Mouse (Mus musculus) neural tube, embryonic 15.5 days (tissue): ENCODE data around the gene Akap7. TPM values are rescaled to one million over a fixed set of nuclear protein-coding genes. Genes with fewer than 3 reads are reported as not detected.

Source experiments
- ATAC-seq: fragments of 200-750 bp; cut with Nextera tagmentation; 2 replicates; pipeline ENCODE4 v1.8.0; 2017; ENCODE audit warnings: mild to moderate bottlenecking, moderate TSS enrichment, moderate library complexity; ENCODE audit not compliant: low FRiP score
- H3K27ac ChIP-seq: fragments of 300-500 bp; sonication (generic); replicated peaks from 2 replicates; pipeline ENCODE4 v1.5.1; 2015; ENCODE audit warnings: mild to moderate bottlenecking, inconsistent platforms
- H3K27me3 ChIP-seq: fragments of 300-500 bp; sonication (generic); replicated peaks from 2 replicates; pipeline ENCODE4 v1.6.1; 2015; ENCODE audit warnings: inconsistent platforms
- H3K36me3 ChIP-seq: fragments of 300-500 bp; sonication (generic); 2 replicates; pipeline ENCODE4 v1.6.1; 2015; ENCODE audit warnings: inconsistent platforms
- H3K4me1 ChIP-seq: fragments of 300-500 bp; sonication (generic); 2 replicates; pipeline ENCODE4 v1.6.1; 2015; ENCODE audit warnings: inconsistent platforms
- H3K4me2 ChIP-seq: fragments of 300-500 bp; sonication (generic); 2 replicates; pipeline ENCODE4 v1.6.1; 2015; ENCODE audit warnings: inconsistent platforms, mild to moderate bottlenecking, moderate library complexity
- H3K4me3 ChIP-seq: fragments of 300-500 bp; sonication (generic); replicated peaks from 2 replicates; pipeline ENCODE4 v1.5.1; 2015; ENCODE audit warnings: mild to moderate bottlenecking, inconsistent platforms
- H3K9ac ChIP-seq: fragments of 300-500 bp; sonication (generic); replicated peaks from 2 replicates; pipeline ENCODE4 v1.6.1; 2015; ENCODE audit warnings: mild to moderate bottlenecking, inconsistent platforms
- H3K9me3 ChIP-seq: fragments of 300-500 bp; sonication (generic); replicated peaks from 2 replicates; pipeline ENCODE4 v1.6.1; 2016; ENCODE audit warnings: inconsistent platforms
- WGBS: fragments of 180-500 bp; shearing (Covaris S2); methylation state at CpG from one replicate; pipeline ENCODE4 v1.1.7; 2015; ENCODE audit warnings: mixed read lengths; 5-methylcytosine and 5-hydroxymethylcytosine counted together
- polyA plus RNA-seq: library from polyadenylated mRNA; unstranded; fragments of >200 nt; fragmentation: Nextera tagmentation; extraction: Ambion mirVana; gene quantifications from 2 replicates; pipeline ENCODE4 v1.2.1, GENCODE M21; 2015

Gene Akap7
- polyA plus RNA-seq, 1 experiment from 2014 or later = 53.0 TPM

- H3K9me3 ChIP-seq = no peaks in the 10 kb centered on the region
- no peaks in the 10 kb centered on the region for H3K36me3 ChIP-seq
- no peaks in the 10 kb centered on the region for H3K27me3 ChIP-seq
- no peak overlapping the region for H3K4me3 ChIP-seq
- no peak overlapping the region for H3K27ac ChIP-seq
- 86% methylated on average over 7 of the region's 7 CpGs for WGBS
- no peak overlapping the region for H3K4me2 ChIP-seq
- H3K4me1 ChIP-seq = no peaks in the 10 kb centered on the region
- H3K9ac ChIP-seq = no peak overlapping the region
- ATAC-seq = no peak
Measured at GRCm38 (mm10) chr10:25275492-25275891, 32.2 kb downstream of the Akap7 start.

- Histone ChIP-seq H3K27me3 (no peaks in the 10 kb centered on the region), H3K9ac (no peak overlapping the region), H3K36me3 (no peaks in the 10 kb centered on the region), H3K9me3 (no peaks in the 10 kb centered on the region), H3K4me1 (no peaks in the 10 kb centered on the region), H3K27ac (no peak overlapping the region), H3K4me2 (no peak overlapping the region), H3K4me3 (no peak overlapping the region)
- ATAC-seq = no peak
- 89% methylated on average over 26 of the region's 26 CpGs for WGBS
Measured at GRCm38 (mm10) chr10:25274621-25275330, 32.9 kb downstream of the Akap7 start.

- Histone ChIP-seq H3K4me1 (no peaks in the 10 kb centered on the region), H3K36me3 (no peaks in the 10 kb centered on the region), H3K9me3 (no peaks in the 10 kb centered on the region), H3K4me2 (no peak overlapping the region), H3K27me3 (no peaks in the 10 kb centered on the region), H3K27ac (no peak overlapping the region), H3K4me3 (no peak overlapping the region), H3K9ac (no peak overlapping the region)
- 67% methylated on average over 1 of the region's 1 CpGs for WGBS
- ATAC-seq = no peak
Measured at GRCm38 (mm10) chr10:25273731-25274130, 33.9 kb downstream of the Akap7 start.

GRCm38 (mm10) chr10:25271756-25272155, 35.9 kb downstream of the Akap7 start:
- Histone ChIP-seq H3K9ac (no peak overlapping the region), H3K4me1 (no peaks in the 10 kb centered on the region), H3K27me3 (no peaks in the 10 kb centered on the region), H3K4me3 (no peak overlapping the region), H3K4me2 (no peak overlapping the region), H3K27ac (no peak overlapping the region), H3K9me3 (no peaks in the 10 kb centered on the region), H3K36me3 (no peaks in the 10 kb centered on the region)
- WGBS = 90% methylated on average over 2 of the region's 2 CpGs
- no peak for ATAC-seq

- no peaks in the 10 kb centered on the region for H3K9me3 ChIP-seq
- H3K9ac ChIP-seq = no peak overlapping the region
- H3K4me3 ChIP-seq = no peak overlapping the region
- no peak overlapping the region for H3K27ac ChIP-seq
- no peak overlapping the region for H3K4me2 ChIP-seq
- no peaks in the 10 kb centered on the region for H3K27me3 ChIP-seq
- WGBS = 80% methylated on average over 8 of the region's 8 CpGs
- H3K4me1 ChIP-seq = no peaks in the 10 kb centered on the region
- no peak for ATAC-seq
- H3K36me3 ChIP-seq = no peaks in the 10 kb centered on the region
Measured at GRCm38 (mm10) chr10:25271207-25271606, 36.5 kb downstream of the Akap7 start.

- no peak overlapping the region for H3K27ac ChIP-seq
- no peak overlapping the region for H3K4me2 ChIP-seq
- no peak overlapping the region for H3K4me3 ChIP-seq
- no peaks in the 10 kb centered on the region for H3K9me3 ChIP-seq
- H3K36me3 ChIP-seq = no peaks in the 10 kb centered on the region
- ATAC-seq = peak; percentile 87
- WGBS = 54% methylated on average over 18 of the region's 18 CpGs
- no peaks in the 10 kb centered on the region for H3K4me1 ChIP-seq
- no peaks in the 10 kb centered on the region for H3K27me3 ChIP-seq
- H3K9ac ChIP-seq = no peak overlapping the region
Measured at GRCm38 (mm10) chr10:25268476-25269351, 39.0 kb downstream of the Akap7 start.

- H3K27ac ChIP-seq = no peak overlapping the region
Measured at GRCm38 (mm10) chr10:25261176-25261575, 46.5 kb downstream of the Akap7 start.

GRCm38 (mm10) chr10:25260724-25261123, 46.9 kb downstream of the Akap7 start:
- H3K27ac ChIP-seq = no peak overlapping the region
- no peaks in the 10 kb centered on the region for H3K4me1 ChIP-seq
- H3K27me3 ChIP-seq = no peaks in the 10 kb centered on the region
- no peak for ATAC-seq
- H3K4me3 ChIP-seq = no peak overlapping the region
- H3K4me2 ChIP-seq = no peak overlapping the region
- H3K9ac ChIP-seq = no peak overlapping the region
- 93% methylated on average over 10 of the region's 10 CpGs for WGBS
- H3K36me3 ChIP-seq = no peaks in the 10 kb centered on the region
- H3K9me3 ChIP-seq = no peaks in the 10 kb centered on the region

More at GRCm38 (mm10) chr10:25261176-25261575, 46.5 kb downstream of the Akap7 start:
- Histone ChIP-seq H3K9ac (no peak overlapping the region), H3K36me3 (no peaks in the 10 kb centered on the region), H3K4me2 (no peak overlapping the region), H3K4me3 (no peak overlapping the region), H3K9me3 (no peaks in the 10 kb centered on the region), H3K27me3 (no peaks in the 10 kb centered on the region), H3K4me1 (no peaks in the 10 kb centered on the region)
- 44% methylated on average over 6 of the region's 6 CpGs for WGBS
- no peak for ATAC-seq

GRCm38 (mm10) chr10:25258171-25258570, 49.5 kb downstream of the Akap7 start:
- Histone ChIP-seq H3K27ac (no peak overlapping the region), H3K27me3 (no peaks in the 10 kb centered on the region), H3K4me1 (no peaks in the 10 kb centered on the region), H3K4me3 (no peak overlapping the region), H3K9ac (no peak overlapping the region), H3K36me3 (no peaks in the 10 kb centered on the region), H3K4me2 (no peak overlapping the region), H3K9me3 (no peaks in the 10 kb centered on the region)
- 91% methylated on average over 6 of the region's 6 CpGs for WGBS
- no peak for ATAC-seq

- no peak for ATAC-seq
- WGBS = 78% methylated on average over 5 of the region's 5 CpGs
Measured at GRCm38 (mm10) chr10:25257466-25257865, 50.2 kb downstream of the Akap7 start.

GRCm38 (mm10) chr10:25253474-25253873, 54.2 kb downstream of the Akap7 start:
- H3K9ac ChIP-seq = no peak overlapping the region
- no peak for ATAC-seq
- no peak overlapping the region for H3K27ac ChIP-seq
- no peaks in the 10 kb centered on the region for H3K9me3 ChIP-seq
- no peak overlapping the region for H3K4me2 ChIP-seq
- H3K4me3 ChIP-seq = no peak overlapping the region
- no peaks in the 10 kb centered on the region for H3K36me3 ChIP-seq
- no peaks in the 10 kb centered on the region for H3K27me3 ChIP-seq
- 83% methylated on average over 2 of the region's 2 CpGs for WGBS
- H3K4me1 ChIP-seq = no peaks in the 10 kb centered on the region

More at GRCm38 (mm10) chr10:25257466-25257865, 50.2 kb downstream of the Akap7 start:
- Histone ChIP-seq H3K9ac (no peak overlapping the region), H3K9me3 (no peaks in the 10 kb centered on the region), H3K36me3 (no peaks in the 10 kb centered on the region), H3K27ac (no peak overlapping the region), H3K4me3 (no peak overlapping the region), H3K4me1 (no peaks in the 10 kb centered on the region), H3K27me3 (no peaks in the 10 kb centered on the region), H3K4me2 (no peak overlapping the region)

GRCm38 (mm10) chr10:25253006-25253405, 54.7 kb downstream of the Akap7 start:
- Histone ChIP-seq H3K27me3 (no peaks in the 10 kb centered on the region), H3K36me3 (no peaks in the 10 kb centered on the region), H3K4me2 (no peak overlapping the region), H3K4me1 (no peaks in the 10 kb centered on the region), H3K9ac (no peak overlapping the region), H3K27ac (no peak overlapping the region), H3K9me3 (no peaks in the 10 kb centered on the region), H3K4me3 (no peak overlapping the region)
- 96% methylated on average over 4 of the region's 4 CpGs for WGBS
- ATAC-seq = no peak
